Mouse (Mus musculus) neural tube, embryonic 12.5 days (tissue): ENCODE results near the gene Fopnl. TPM values are rescaled to one million over a fixed set of nuclear protein-coding genes. Genes with fewer than 3 reads are reported as not detected.

Experiments used
- ATAC-seq: fragments of 200-750 bp; cut with Nextera tagmentation; 2 replicates; pipeline ENCODE4 v1.8.0; 2017; ENCODE audit warnings: low read depth, mild to moderate bottlenecking, moderate TSS enrichment, moderate library complexity; ENCODE audit not compliant: low FRiP score
- H3K27ac ChIP-seq: fragments of 300-500 bp; sonication (generic); 2 replicates; pipeline ENCODE4 v1.5.1; 2016
- H3K27me3 ChIP-seq: fragments of 300-500 bp; sonication (generic); replicated peaks from 2 replicates; pipeline ENCODE4 v1.6.1; 2016; ENCODE audit warnings: mild to moderate bottlenecking
- H3K36me3 ChIP-seq: fragments of 300-500 bp; sonication (generic); 2 replicates; pipeline ENCODE4 v1.6.1; 2016; ENCODE audit warnings: mild to moderate bottlenecking
- H3K4me1 ChIP-seq: fragments of 300-500 bp; sonication (generic); 2 replicates; pipeline ENCODE4 v1.6.1; 2016
- H3K4me2 ChIP-seq: fragments of 300-500 bp; sonication (generic); replicated peaks from 2 replicates; pipeline ENCODE4 v1.6.1; 2016; ENCODE audit warnings: mild to moderate bottlenecking
- H3K4me3 ChIP-seq: fragments of 300-500 bp; sonication (generic); 2 replicates; pipeline ENCODE4 v1.5.1; 2016
- H3K9ac ChIP-seq: fragments of 300-500 bp; sonication (generic); 2 replicates; pipeline ENCODE4 v1.6.1; 2016; ENCODE audit warnings: mild to moderate bottlenecking
- H3K9me3 ChIP-seq: fragments of 300-500 bp; sonication (generic); 2 replicates; pipeline ENCODE4 v1.6.1; 2016; ENCODE audit warnings: mild to moderate bottlenecking
- WGBS: fragments of 180-500 bp; shearing (Covaris S2); methylation state at CpG from one replicate; pipeline ENCODE4 v1.1.7; 2016; 5-methylcytosine and 5-hydroxymethylcytosine counted together
- polyA plus RNA-seq: library from polyadenylated mRNA; unstranded; fragments of >200 nt; fragmentation: Nextera tagmentation; extraction: Ambion mirVana; gene quantifications from 2 replicates; pipeline ENCODE4 v1.2.1, GENCODE M21; 2016

Fopnl gene
- polyA plus RNA-seq, 1 experiment from 2014 or later: 168 TPM

- Histone ChIP-seq H3K4me2 (no peak overlapping the region), H3K36me3 (no peaks in the 10 kb centered on the region), H3K4me3 (no peak overlapping the region), H3K9me3 (no peaks in the 10 kb centered on the region), H3K9ac (no peak overlapping the region), H3K27me3 (no peaks in the 10 kb centered on the region), H3K4me1 (no peaks in the 10 kb centered on the region), H3K27ac (no peak overlapping the region)
- 76% methylated on average over 6 of the region's 6 CpGs for WGBS
- no peak for ATAC-seq
Measured at GRCm38 (mm10) chr16:14263241-14263640, 54.0 kb downstream of the Fopnl start.

- no peak overlapping the region for H3K4me3 ChIP-seq
- ATAC-seq: no peak
- no peak overlapping the region for H3K27ac ChIP-seq
- H3K4me1 ChIP-seq: no peaks in the 10 kb centered on the region
- WGBS: 89% methylated on average over 1 of the region's 1 CpGs
- H3K9me3 ChIP-seq: no peaks in the 10 kb centered on the region
- H3K9ac ChIP-seq: no peak overlapping the region
- H3K27me3 ChIP-seq: no peaks in the 10 kb centered on the region
- H3K36me3 ChIP-seq: no peaks in the 10 kb centered on the region
- H3K4me2 ChIP-seq: no peak overlapping the region
Measured at GRCm38 (mm10) chr16:14262410-14262809, 54.8 kb downstream of the Fopnl start.

GRCm38 (mm10) chr16:14258856-14259255 is 58.3 kb downstream of the Fopnl start:
- Histone ChIP-seq H3K27ac (no peak overlapping the region), H3K27me3 (no peaks in the 10 kb centered on the region), H3K4me1 (no peaks in the 10 kb centered on the region), H3K9ac (no peak overlapping the region), H3K36me3 (no peaks in the 10 kb centered on the region), H3K4me3 (no peak overlapping the region), H3K9me3 (no peaks in the 10 kb centered on the region), H3K4me2 (no peak overlapping the region)
- WGBS: 35% methylated on average over 2 of the region's 2 CpGs
- no peak for ATAC-seq

- H3K36me3 ChIP-seq: no peaks in the 10 kb centered on the region
- no peak overlapping the region for H3K4me3 ChIP-seq
- H3K27ac ChIP-seq: no peak overlapping the region
- no peaks in the 10 kb centered on the region for H3K9me3 ChIP-seq
- H3K9ac ChIP-seq: no peak overlapping the region
- no peaks in the 10 kb centered on the region for H3K27me3 ChIP-seq
- no peaks in the 10 kb centered on the region for H3K4me1 ChIP-seq
- no peak for ATAC-seq
- no peak overlapping the region for H3K4me2 ChIP-seq
- 90% methylated on average over 3 of the region's 3 CpGs for WGBS
Measured at GRCm38 (mm10) chr16:14253586-14253985, 63.6 kb downstream of the Fopnl start.

- no peak for ATAC-seq
- Histone ChIP-seq H3K4me1 (no peaks in the 10 kb centered on the region), H3K36me3 (no peaks in the 10 kb centered on the region), H3K4me2 (no peak overlapping the region), H3K4me3 (no peak overlapping the region), H3K9ac (no peak overlapping the region), H3K27me3 (no peaks in the 10 kb centered on the region), H3K9me3 (no peaks in the 10 kb centered on the region), H3K27ac (no peak overlapping the region)
- WGBS: 86% methylated on average over 4 of the region's 4 CpGs
Measured at GRCm38 (mm10) chr16:14252877-14253276, 64.3 kb downstream of the Fopnl start.

GRCm38 (mm10) chr16:14249913-14250312 is 67.3 kb downstream of the Fopnl start:
- WGBS: 64% methylated on average over 1 of the region's 1 CpGs

More at GRCm38 (mm10) chr16:14249913-14250312, 67.3 kb downstream of the Fopnl start:
- Histone ChIP-seq H3K27me3 (no peaks in the 10 kb centered on the region), H3K4me1 (no peaks in the 10 kb centered on the region), H3K27ac (no peak overlapping the region), H3K9ac (no peak overlapping the region), H3K36me3 (no peaks in the 10 kb centered on the region), H3K4me3 (no peak overlapping the region), H3K9me3 (no peaks in the 10 kb centered on the region), H3K4me2 (no peak overlapping the region)
- ATAC-seq: no peak

Other genes with a start within 250 kb of the Fopnl start
- gene Nde1, start 154.1 kb downstream of the Fopnl start, polyA plus RNA-seq: 94.5 and 98.6 TPM in 2 replicates
- gene Marf1, start 154.1 kb downstream of the Fopnl start, polyA plus RNA-seq: 12.6 and 17.9 TPM in 2 replicates
- gene Myh11, start 26.0 kb downstream of the Fopnl start, polyA plus RNA-seq: 0.27 and 0.42 TPM in 2 replicates
- gene Abcc1, start 44.2 kb upstream of the Fopnl start, polyA plus RNA-seq: 7.5 and 9.3 TPM in 2 replicates
- gene A630010A05Rik, start 244.9 kb upstream of the Fopnl start, polyA plus RNA-seq: not detected in 2 replicates